Mouse (Mus musculus): ENCODE measurements around the gene Auh.

Gene Auh

DNA sequence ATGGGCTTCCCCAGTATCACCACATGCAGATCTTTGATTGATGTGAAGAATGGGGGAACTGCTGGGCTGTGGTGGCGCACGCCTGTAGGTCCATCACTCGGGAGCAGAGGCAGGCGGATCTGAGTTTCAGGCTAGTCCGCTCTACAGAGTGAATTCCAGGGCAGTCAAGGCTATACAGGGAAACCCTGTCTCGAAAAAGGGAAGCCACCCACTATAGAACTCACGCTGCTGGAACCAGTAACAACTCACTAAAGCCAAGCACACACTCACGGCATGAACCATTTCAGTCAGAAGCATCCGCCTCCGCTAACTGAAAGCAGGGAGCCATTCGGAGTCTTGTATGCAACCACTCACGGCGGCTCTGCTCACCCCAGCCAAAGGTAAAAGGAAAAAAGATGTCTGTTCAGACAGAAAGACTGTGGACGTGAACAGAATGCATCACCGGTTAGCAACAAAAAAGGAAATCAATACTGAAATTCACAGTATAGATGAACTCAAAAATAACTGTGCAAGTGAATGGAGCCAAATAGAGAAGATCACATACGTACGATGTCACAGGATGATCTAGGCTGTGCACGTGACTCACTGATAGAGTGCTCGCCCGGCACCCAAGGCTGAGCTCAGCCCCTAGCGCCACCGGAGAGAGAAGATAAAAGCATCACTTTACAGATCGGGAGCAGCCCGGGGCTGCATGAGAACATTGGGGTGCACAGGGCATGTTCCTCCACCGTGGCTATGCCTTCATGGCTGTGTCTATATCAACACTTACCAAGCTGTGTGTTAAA, 53.7 kb downstream of the Auh start:
- no peak for DNase-seq

DNA sequence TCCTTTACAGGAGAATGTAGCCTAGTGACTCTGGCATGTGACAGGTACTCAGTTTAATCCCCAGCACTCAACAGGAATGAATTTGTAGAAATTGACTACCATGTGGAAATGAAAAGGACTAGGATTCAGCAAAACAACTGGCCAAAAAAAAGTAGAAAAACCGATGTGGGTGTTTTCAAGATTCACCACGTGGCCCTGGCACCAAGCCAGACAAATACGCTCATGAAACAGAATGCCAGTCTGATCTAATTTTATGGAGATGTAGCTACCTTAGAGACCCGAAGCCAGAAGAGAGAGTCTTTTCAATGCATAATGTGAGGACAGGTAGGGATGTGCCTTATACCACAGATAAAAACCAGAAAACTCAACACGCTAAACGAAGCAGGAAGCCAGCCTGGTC, 54.4 kb downstream of the Auh start:
- DNase-seq = no peak

GRCm38 (mm10) chr13:52874338-52874737, 55.1 kb downstream of the Auh start:
- no peak for DNase-seq

- DNase-seq = no peak
Observed at GRCm38 (mm10) chr13:52873923-52874322, 55.6 kb downstream of the Auh start.

DNA sequence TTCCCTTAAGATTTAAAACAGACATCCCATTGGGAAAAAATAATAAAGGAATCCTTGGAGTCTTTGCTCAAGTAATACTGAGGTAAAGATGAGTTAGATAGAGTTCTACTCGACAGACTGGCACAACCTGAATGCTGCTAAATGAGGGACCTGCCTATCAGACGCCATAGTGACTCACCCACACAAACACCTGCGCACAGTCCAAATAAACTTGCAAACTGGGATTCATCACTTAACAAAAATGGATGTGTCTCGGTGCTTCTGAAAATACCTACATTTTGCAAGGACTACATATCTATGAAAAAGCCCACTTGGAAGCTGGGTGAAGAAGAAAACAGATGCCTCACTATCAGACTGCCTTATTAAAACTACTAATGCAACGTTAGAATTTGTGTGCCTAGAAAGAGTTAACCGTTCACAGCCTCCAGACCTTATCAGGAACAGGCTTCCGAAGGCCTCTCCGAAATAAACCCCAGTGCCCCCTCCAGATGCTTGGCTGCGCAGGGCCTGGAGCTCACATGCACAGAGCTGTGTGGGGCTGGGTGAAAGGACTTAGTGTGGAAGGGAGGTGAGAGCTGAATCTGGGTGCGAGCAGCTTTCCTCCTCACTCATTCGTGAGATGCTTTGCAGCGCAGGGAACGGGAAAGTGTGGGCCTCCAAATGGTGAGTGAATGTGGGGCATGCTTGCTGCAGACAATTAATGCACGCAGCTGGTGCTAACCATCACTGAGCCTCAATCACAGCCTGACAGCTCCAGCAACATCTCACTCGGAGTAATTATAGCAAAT, 63.3 kb downstream of the Auh start:
- DNase-seq = no peak

- no peak for DNase-seq
Observed at GRCm38 (mm10) chr13:52863436-52863835, 66.0 kb downstream of the Auh start.

- DNase-seq = no peak
Observed at GRCm38 (mm10) chr13:52860006-52860685, 69.3 kb downstream of the Auh start.

DNA sequence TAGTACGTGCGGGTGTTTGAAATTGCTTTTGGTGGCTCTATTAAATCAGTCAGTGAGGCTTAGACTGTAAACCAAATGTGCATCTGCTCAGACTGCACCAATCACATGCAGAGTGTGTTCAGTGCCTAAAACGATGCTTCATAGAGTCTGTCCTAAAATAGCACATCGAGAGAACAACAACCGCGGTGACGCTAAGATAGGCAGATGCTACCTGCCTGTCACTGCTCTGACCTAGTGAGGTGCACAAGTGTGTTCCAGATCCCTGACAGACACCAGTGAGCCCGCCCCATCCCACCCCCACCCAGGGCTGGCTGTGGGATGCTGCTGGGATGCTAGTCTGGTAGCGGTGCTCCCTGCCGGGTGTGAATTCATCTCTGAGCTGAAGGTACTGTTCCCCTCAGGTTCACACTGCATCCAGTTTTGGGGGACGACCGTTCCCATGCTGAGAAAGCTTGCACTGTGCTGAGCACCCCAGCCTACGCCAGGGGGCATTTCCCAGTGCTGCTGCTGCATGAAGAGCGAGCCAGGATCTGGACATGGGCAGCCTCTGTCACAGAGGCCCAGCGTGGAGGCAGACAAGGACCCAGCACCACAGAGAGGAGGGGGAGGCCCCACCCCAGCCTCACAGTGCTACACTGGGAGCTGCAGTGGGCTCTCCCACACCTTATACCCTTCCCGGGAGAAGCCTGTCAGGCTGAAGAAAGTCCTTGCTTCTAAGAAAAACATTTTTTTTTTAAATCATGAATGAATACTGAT, 70.2 kb downstream of the Auh start:
- DNase-seq = no peak

DNA sequence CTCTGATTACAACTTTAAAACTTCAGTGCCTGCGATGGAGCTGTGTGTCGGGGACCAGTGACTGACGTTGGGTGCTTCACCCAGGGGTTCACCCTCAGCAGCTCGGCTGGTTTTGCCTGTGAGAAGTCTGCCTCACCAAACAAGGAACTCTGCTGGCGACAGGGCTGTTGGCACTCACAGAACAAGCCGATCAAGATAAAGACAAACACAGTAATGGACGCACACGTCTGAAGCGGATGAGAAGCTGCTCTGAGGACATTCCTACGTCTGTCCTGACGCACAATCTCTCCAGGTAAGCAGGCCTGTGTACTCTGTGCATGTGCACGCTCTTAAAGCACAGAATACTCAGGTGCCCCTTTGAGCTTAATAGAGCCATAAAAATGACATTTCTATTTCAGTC, 71.1 kb downstream of the Auh start:
- no peak for DNase-seq

DNA sequence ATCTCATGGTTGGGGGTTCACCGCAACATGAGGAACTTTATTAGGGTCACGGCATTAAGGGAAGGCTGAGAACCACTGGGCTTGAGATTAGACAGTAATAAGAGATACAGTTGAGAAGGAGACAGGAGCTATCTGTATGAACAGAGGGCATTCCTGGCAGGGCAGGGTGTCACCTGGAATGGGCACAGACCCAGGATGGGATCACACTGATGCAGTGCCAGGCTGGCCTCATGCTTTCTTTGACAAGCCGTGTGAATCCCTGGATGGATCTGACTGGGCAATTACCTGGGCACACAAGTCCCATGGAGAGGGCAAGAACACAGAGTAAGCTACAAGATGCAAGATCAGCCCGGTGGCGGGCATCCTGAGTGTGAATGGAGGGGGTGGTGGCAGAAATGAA, 71.7 kb downstream of the Auh start:
- no peak for DNase-seq

DNA sequence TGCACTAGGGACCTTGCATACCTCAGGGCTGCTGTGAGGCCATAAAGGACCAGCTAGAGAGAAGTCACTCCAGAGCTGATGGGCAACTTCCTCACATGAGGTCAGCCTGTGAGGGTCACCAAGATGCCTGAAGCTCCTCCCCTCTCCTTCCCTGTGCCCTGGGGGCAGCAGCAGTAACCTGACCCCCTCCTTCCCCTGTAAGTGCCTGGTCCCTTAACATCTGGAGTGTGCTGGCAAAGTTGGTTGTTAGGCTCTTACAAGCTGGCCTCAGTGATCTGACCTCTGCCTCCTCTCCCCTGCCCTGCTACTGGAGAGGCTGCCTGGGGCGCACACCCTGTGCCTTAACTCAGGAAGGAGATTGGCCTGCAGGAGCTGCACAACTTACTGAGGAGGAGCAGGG, 75.9 kb downstream of the Auh start:
- DNase-seq = no peak

GRCm38 (mm10) chr13:52851886-52852285, 77.6 kb downstream of the Auh start:
- DNase-seq = no peak

GRCm38 (mm10) chr13:52850024-52850723, 79.3 kb downstream of the Auh start:
- DNase-seq = no peak

DNA sequence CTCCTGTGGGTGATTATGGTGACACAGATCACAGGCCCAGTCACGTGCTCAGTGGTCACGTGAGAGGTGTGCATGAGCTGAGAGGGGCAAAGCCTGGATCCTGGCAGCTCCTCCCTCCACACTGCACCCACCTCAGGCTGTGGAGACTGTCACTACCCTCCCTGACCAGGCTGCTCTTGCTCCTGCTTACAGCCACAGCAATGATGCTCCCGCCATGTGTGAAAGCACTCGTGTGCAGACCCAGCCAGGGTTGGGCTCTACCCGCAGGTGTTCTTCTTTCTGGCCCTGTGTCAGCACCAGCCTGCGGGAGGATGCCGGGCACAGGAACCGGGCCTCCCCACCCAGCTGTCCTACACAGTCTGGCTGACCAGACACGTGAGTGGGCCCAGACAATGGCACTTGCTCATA, 80.1 kb downstream of the Auh start:
- DNase-seq = no peak

DNA sequence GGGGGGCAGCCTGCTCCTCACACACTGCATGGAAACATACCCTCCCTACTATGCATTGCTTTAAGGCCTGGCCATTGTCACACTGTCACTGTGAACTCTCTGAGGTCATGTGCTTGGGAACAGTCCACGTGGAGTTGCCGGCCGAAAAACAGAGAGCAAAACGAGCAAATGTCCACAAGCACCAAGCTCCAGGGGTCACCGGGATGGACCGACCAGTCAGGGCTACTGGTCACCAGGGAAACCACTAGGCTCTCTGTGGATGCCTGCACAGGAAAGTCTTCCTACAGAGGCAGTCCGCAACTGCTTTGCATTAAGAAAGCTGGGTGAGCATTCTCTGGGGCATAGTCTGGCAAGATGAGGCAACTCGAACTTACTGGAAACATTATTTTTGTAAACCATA, 82.0 kb downstream of the Auh start:
- DNase-seq = no peak

DNA sequence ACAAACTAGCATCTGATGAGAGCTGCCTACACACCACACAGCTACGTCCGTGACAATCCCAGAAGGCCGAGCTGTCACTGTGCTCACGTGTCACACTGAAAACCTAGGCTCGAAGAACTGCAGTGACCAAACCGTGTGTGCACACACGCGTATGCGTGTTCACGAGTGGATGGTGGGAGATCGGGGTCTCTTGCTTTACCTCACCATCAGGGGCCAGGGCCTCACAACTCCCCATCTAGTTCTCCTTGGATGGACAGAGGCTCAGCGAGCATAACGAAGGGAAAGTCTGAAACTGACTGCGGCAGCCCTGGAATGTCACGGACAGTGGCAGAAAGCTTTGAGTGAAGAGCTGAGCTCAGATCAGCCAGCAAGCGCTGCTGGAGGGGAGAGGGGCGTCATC, 82.4 kb downstream of the Auh start:
- no peak for DNase-seq

DNA sequence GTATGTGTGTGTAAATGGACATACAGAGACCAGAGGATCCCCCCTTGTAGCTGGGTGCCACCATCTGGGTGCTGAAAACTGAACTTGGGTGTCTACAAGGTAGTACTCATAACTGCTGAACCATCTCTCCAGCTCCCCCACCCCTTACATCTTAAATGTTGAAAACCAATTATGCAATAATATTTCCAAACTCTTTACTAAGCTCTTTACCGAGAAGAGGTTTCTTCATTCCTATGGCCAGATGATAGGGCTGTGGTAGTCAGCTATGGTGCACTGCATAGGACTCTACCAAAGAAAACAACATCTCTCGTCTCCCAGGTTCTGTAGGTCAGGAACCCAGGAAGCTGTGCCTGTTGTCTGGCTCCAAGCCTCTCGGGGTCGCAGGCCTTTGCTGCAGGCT, 83.9 kb downstream of the Auh start:
- no peak for DNase-seq

DNA sequence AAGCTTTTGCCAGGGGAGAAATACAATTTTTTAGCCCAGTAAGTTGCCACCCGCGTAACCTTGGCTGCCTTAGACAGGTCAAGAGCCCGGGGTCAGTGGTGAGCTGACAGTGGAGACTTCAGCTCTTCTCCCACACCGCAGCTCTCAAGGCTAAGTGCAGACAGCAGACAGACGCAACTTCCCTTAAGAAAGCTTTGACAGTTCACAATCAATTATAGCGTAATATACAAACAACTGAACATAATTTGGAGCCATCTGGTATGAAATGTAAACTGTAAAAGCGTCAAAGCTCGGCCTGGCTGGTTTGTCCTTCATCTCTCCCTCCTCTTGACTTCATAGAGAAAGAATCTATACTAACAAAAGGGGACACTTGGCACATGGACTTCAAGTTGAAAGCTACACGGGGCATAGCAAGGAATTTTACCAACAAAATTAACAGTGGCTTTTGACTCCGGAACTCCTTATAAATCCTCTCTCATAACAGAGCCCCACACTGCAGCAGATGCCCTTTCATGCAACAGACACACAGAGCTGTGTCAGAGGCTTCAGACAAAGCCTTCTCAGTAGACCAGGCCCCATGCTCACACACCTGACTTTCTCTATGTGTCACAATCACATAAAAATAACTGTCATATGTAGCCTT, 85.8 kb downstream of the Auh start:
- DNase-seq = peak; percentile 32

- no peak for DNase-seq
Observed at GRCm38 (mm10) chr13:52836231-52836630, 93.2 kb downstream of the Auh start.

- DNase-seq = no peak
Observed at GRCm38 (mm10) chr13:52834591-52834990, 94.9 kb downstream of the Auh start.

DNA sequence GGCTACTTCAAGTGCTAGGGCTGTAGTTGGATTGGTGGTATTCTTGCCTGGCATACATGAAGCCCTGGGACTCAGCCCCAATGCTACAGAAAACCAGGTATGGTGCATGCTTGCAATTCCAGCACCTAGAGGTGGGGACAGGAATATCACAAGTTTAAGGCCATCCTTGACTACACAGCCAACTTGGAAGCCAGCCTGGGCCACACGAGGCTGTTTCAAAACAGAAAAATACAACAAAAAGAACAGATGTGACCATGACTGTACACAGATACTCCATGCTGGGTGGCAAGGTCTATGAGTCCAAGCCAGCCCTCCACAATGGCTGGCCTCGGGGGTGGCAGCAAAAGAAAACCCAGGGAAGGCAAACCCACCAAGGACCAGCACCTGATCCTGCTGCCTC, 95.7 kb downstream of the Auh start:
- DNase-seq = no peak

DNA sequence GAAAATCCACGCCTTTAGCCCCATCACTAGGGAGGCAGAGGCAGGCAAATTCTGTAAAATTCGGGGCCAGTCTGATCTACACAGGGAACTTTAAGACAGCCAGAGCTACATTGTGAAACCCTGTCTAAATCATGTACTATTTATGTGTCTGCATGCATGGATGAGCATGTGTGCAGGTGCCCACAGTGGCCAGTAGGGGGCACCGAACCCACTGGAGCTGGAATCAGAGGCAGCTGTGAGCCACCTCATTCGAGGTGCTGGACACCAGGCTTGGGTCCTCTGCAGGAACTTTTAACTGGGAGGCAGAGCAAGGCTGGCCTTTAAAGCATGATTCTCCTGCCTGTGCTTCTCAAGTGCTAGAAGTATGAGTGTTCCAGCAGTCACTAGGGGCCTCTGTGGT, 96.3 kb downstream of the Auh start:
- DNase-seq = no peak
